Mouse (Mus musculus): Measurements from ENCODE around the gene Cdk12. TPM values are rescaled to one million over a fixed set of nuclear protein-coding genes. Genes with fewer than 3 reads are reported as not detected.

Gene Cdk12
- total RNA-seq, 1 experiment: 68.8 TPM

GRCm38 (mm10) chr11:98295013-98295585, 92.2 kb downstream of the Cdk12 start:
- DNase-seq (ENCODE audit: low read depth, low spot score): no peak
- in situ Hi-C loops (cut with MboI; ENCODE audit: low sequenced_read_pairs in 2 of 2, unreplicated experiment in 2 of 2): no loop called here
- H3K4me1 ChIP-seq (ENCODE audit: control insufficient read depth in 2 of 2, insufficient read depth in 2 of 2, low read length in 2 of 2, poor library complexity in 1 of 2): peaks cover 3 to 24% of the 10 kb centered on the region in 2 experiments
- H3K4me3 ChIP-seq (ENCODE audit: insufficient read depth in 1 of 2, low read depth in 1 of 2, low read length in 2 of 2, poor library complexity in 1 of 2, severe bottlenecking in 1 of 2): peak overlapping the region; percentile 70 to 88
- H3K9me3 ChIP-seq (ENCODE audit: control insufficient read depth, insufficient read depth, low read depth, low read length): no peaks in the 10 kb centered on the region
- H3K9ac ChIP-seq (ENCODE audit: insufficient read depth, low read depth, low read length, poor library complexity, severe bottlenecking): peak overlapping the region; percentile 85
- H3K27ac ChIP-seq (ENCODE audit: insufficient read depth, low read depth, low read length, poor library complexity, severe bottlenecking): no peak overlapping the region
- no peaks in the 10 kb centered on the region for H3K36me3 ChIP-seq (ENCODE audit: control insufficient read depth, insufficient read depth, low read length, poor library complexity, severe bottlenecking)
- TF ChIP-seq MAFK (IDR thresholded peaks at IDR 0.05; ENCODE audit: insufficient read depth, low read depth, low read length) (no peak), ZNF384 (IDR thresholded peaks at IDR 0.05; ENCODE audit: low read depth, low read length) (no peak), CHD2 (IDR thresholded peaks at IDR 0.05; ENCODE audit: low read depth, low read length) (no peak), ZC3H11A (IDR thresholded peaks at IDR 0.05; ENCODE audit: borderline replicate concordance, low read depth, low read length) (no peak), HCFC1 (IDR thresholded peaks at IDR 0.05; ENCODE audit: borderline replicate concordance, insufficient read depth, low read length) (no peak)

- H3K9me3 ChIP-seq (ENCODE audit: control insufficient read depth, insufficient read depth, low read depth, low read length): no peaks in the 10 kb centered on the region
- in situ Hi-C loops (cut with MboI; ENCODE audit: low sequenced_read_pairs in 2 of 2, unreplicated experiment in 2 of 2): no loop called here
- no peak overlapping the region for H3K9ac ChIP-seq (ENCODE audit: insufficient read depth, low read depth, low read length, poor library complexity, severe bottlenecking)
- no peak for TF ChIP-seq ZC3H11A (IDR thresholded peaks at IDR 0.05; ENCODE audit: borderline replicate concordance, low read depth, low read length)
- no peak for TF ChIP-seq ZNF384 (IDR thresholded peaks at IDR 0.05; ENCODE audit: low read depth, low read length)
- no peak for TF ChIP-seq CHD2 (IDR thresholded peaks at IDR 0.05; ENCODE audit: low read depth, low read length)
- TF ChIP-seq MAFK (IDR thresholded peaks at IDR 0.05; ENCODE audit: insufficient read depth, low read depth, low read length): no peak
- TF ChIP-seq HCFC1 (IDR thresholded peaks at IDR 0.05; ENCODE audit: borderline replicate concordance, insufficient read depth, low read length): no peak
- H3K36me3 ChIP-seq (ENCODE audit: control insufficient read depth, insufficient read depth, low read length, poor library complexity, severe bottlenecking): no peaks in the 10 kb centered on the region
- H3K4me1 ChIP-seq (ENCODE audit: control insufficient read depth in 2 of 2, insufficient read depth in 2 of 2, low read length in 2 of 2, poor library complexity in 1 of 2): peaks cover 3 to 34% of the 10 kb centered on the region in 2 experiments
- no peak for DNase-seq (ENCODE audit: low read depth, low spot score)
- no peak overlapping the region for H3K4me3 ChIP-seq (ENCODE audit: insufficient read depth in 1 of 2, low read depth in 1 of 2, low read length in 2 of 2, poor library complexity in 1 of 2, severe bottlenecking in 1 of 2)
- no peak overlapping the region for H3K27ac ChIP-seq (ENCODE audit: insufficient read depth, low read depth, low read length, poor library complexity, severe bottlenecking)
Measured at GRCm38 (mm10) chr11:98296277-98296676, 93.4 kb downstream of the Cdk12 start.

- H3K4me3 ChIP-seq (ENCODE audit: insufficient read depth in 1 of 2, low read depth in 1 of 2, low read length in 2 of 2, poor library complexity in 1 of 2, severe bottlenecking in 1 of 2): no peak overlapping the region
- TF ChIP-seq CHD2 (IDR thresholded peaks at IDR 0.05; ENCODE audit: low read depth, low read length): no peak
- no peak for TF ChIP-seq HCFC1 (IDR thresholded peaks at IDR 0.05; ENCODE audit: borderline replicate concordance, insufficient read depth, low read length)
- TF ChIP-seq ZNF384 (IDR thresholded peaks at IDR 0.05; ENCODE audit: low read depth, low read length): no peak
- no peak for TF ChIP-seq ZC3H11A (IDR thresholded peaks at IDR 0.05; ENCODE audit: borderline replicate concordance, low read depth, low read length)
- no peak for TF ChIP-seq MAFK (IDR thresholded peaks at IDR 0.05; ENCODE audit: insufficient read depth, low read depth, low read length)
- DNase-seq (ENCODE audit: low read depth, low spot score): no peak
- no peaks in the 10 kb centered on the region for H3K36me3 ChIP-seq (ENCODE audit: control insufficient read depth, insufficient read depth, low read length, poor library complexity, severe bottlenecking)
- no peaks in the 10 kb centered on the region for H3K9me3 ChIP-seq (ENCODE audit: control insufficient read depth, insufficient read depth, low read depth, low read length)
- H3K27ac ChIP-seq (ENCODE audit: insufficient read depth, low read depth, low read length, poor library complexity, severe bottlenecking): peak overlapping the region; percentile 56; the same call in 1 of the 2 replicates
- no peak overlapping the region for H3K9ac ChIP-seq (ENCODE audit: insufficient read depth, low read depth, low read length, poor library complexity, severe bottlenecking)
- H3K4me1 ChIP-seq (ENCODE audit: control insufficient read depth in 2 of 2, insufficient read depth in 2 of 2, low read length in 2 of 2, poor library complexity in 1 of 2): peaks cover 4 to 37% of the 10 kb centered on the region in 2 experiments
- in situ Hi-C loops (cut with MboI; ENCODE audit: low sequenced_read_pairs in 2 of 2, unreplicated experiment in 2 of 2): no loop called here
Measured at GRCm38 (mm10) chr11:98296916-98297315, 94.1 kb downstream of the Cdk12 start.

GRCm38 (mm10) chr11:98297778-98298177, 94.9 kb downstream of the Cdk12 start:
- Histone ChIP-seq H3K36me3 (ENCODE audit: control insufficient read depth, insufficient read depth, low read length, poor library complexity, severe bottlenecking) (no peaks in the 10 kb centered on the region), H3K4me1 (ENCODE audit: control insufficient read depth in 2 of 2, insufficient read depth in 2 of 2, low read length in 2 of 2, poor library complexity in 1 of 2) (peaks cover 4 to 38% of the 10 kb centered on the region in 2 experiments), H3K9me3 (ENCODE audit: control insufficient read depth, insufficient read depth, low read depth, low read length) (no peaks in the 10 kb centered on the region), H3K9ac (ENCODE audit: insufficient read depth, low read depth, low read length, poor library complexity, severe bottlenecking) (peak overlapping the region; percentile 28; the same call in 1 of the 2 replicates), H3K27ac (ENCODE audit: insufficient read depth, low read depth, low read length, poor library complexity, severe bottlenecking) (peak overlapping the region; percentile 82; the same call in 1 of the 2 replicates), H3K4me3 (ENCODE audit: insufficient read depth in 1 of 2, low read depth in 1 of 2, low read length in 2 of 2, poor library complexity in 1 of 2, severe bottlenecking in 1 of 2) (no peak overlapping the region; a peak in 1 of 4 replicates)
- in situ Hi-C loops (cut with MboI; ENCODE audit: low sequenced_read_pairs in 2 of 2, unreplicated experiment in 2 of 2): no loop called here
- no peak for TF ChIP-seq ZNF384 (IDR thresholded peaks at IDR 0.05; ENCODE audit: low read depth, low read length)
- no peak for TF ChIP-seq MAFK (IDR thresholded peaks at IDR 0.05; ENCODE audit: insufficient read depth, low read depth, low read length)
- no peak for TF ChIP-seq ZC3H11A (IDR thresholded peaks at IDR 0.05; ENCODE audit: borderline replicate concordance, low read depth, low read length)
- TF ChIP-seq HCFC1 (IDR thresholded peaks at IDR 0.05; ENCODE audit: borderline replicate concordance, insufficient read depth, low read length): no peak
- no peak for TF ChIP-seq CHD2 (IDR thresholded peaks at IDR 0.05; ENCODE audit: low read depth, low read length)
- DNase-seq (ENCODE audit: low read depth, low spot score): peak; percentile 72

All from ES-E14 (cell line).